Mouse (Mus musculus) liver, postnatal 0 days (tissue): ENCODE data around the gene Endou.

ENCODE experiments used
- CTCF ChIP-seq: sonication (generic); IDR thresholded peaks from 2 replicates; pipeline ENCODE4 v1.5.1; 2016; ENCODE audit warnings: antibody characterized with exemption, low read depth
- EP300 ChIP-seq: IDR thresholded peaks from 2 replicates; pipeline ENCODE4 v1.6.1; 2016; ENCODE audit warnings: antibody characterized with exemption, low read depth, mild to moderate bottlenecking

- no peak for TF ChIP-seq CTCF
- TF ChIP-seq EP300: no peak
Observed at GRCm38 (mm10) chr15:97763256-97764049, 32.3 kb upstream of the Endou start.
